Mouse (Mus musculus) thymus, adult 2 months (tissue): ENCODE results near the gene Myadml2.

Experiments used
- CTCF ChIP-seq: fragments of 200-500 bp; IDR thresholded peaks from 2 replicates; pipeline ENCODE4 v1.5.1; 2012; ENCODE audit warnings: mild to moderate bottlenecking, control low read depth, low read length, moderate library complexity, borderline replicate concordance; ENCODE audit not compliant: control insufficient read depth, poor library complexity, insufficient read depth; ENCODE audit errors: extremely low read depth
- POLR2A ChIP-seq: fragments of 200-500 bp; IDR thresholded peaks from 2 replicates; pipeline ENCODE4 v1.6.1; 2012; ENCODE audit warnings: mild to moderate bottlenecking, low read length, control low read depth, moderate library complexity; ENCODE audit not compliant: control insufficient read depth, poor library complexity, insufficient read depth; ENCODE audit errors: extremely low read depth

DNA sequence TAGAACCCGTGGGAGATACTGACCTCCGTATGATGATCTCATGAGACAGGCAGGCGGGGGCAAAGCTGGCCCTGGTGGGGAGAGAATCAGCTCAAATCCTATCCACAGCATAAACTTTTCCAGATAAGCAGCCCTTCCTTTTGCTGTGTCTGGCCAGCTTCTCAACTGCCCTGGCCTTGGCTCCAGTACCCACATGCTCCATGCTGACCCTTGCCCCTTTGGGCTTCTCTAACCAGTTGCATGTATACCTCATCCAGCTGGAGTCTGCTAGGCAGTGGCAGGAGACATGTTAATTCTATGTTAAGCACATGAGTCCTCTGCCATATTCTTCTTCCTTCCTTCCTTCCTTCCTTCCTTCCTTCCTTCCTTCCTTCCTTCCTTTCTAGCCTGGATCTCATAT is 6.8 kb upstream of the Myadml2 start:
- no peak for TF ChIP-seq CTCF
- TF ChIP-seq POLR2A, result no peak
